Mouse (Mus musculus) CH12.LX (cell line): ENCODE measurements around the gene Farp1. TPM values are rescaled to one million over a fixed set of nuclear protein-coding genes. Genes with fewer than 3 reads are reported as not detected.

Source experiments
- DNase-seq: peaks from one replicate; pipeline ENCODE4 v3.0.0-alpha.2; 2013; ENCODE audit errors: extremely low read depth
- H3K27ac ChIP-seq: 2 replicates; pipeline ENCODE4 v1.5.1; 2012; ENCODE audit warnings: low read depth, mild to moderate bottlenecking, control low read depth, moderate library complexity; ENCODE audit not compliant: insufficient read depth
- H3K27me3 ChIP-seq: replicated peaks from 2 replicates; pipeline ENCODE3; 2012; ENCODE audit warnings: inconsistent platforms
- H3K36me3 ChIP-seq, 2 experiments: replicated peaks in 1 of 2; 2 replicates each; pipeline versions ENCODE3 to v1.6.1; 2012; ENCODE audit warnings: inconsistent platforms in 1 of 2, low read length in 1 of 2, mild to moderate bottlenecking in 1 of 2, mixed read lengths in 1 of 2, moderate library complexity in 1 of 2; ENCODE audit not compliant: control insufficient read depth in 1 of 2, insufficient read depth in 1 of 2
- H3K4me1 ChIP-seq, 2 experiments: 2 replicates each; pipeline ENCODE4 v1.6.1; 2012; ENCODE audit warnings: inconsistent platforms in 1 of 2, moderate library complexity in 1 of 2; ENCODE audit not compliant: insufficient read depth in 2 of 2, control insufficient read depth in 1 of 2
- H3K4me2 ChIP-seq: 2 replicates; pipeline ENCODE4 v1.6.1; 2012; ENCODE audit warnings: low read depth, mild to moderate bottlenecking, control low read depth; ENCODE audit not compliant: poor library complexity, insufficient read depth, severe bottlenecking
- H3K4me3 ChIP-seq, 3 experiments: fragments of 150-350 bp in 1 of 3; sonication (generic) in 1 of 3; replicated peaks in 1 of 3; 2 replicates each; pipeline versions ENCODE3 to v1.5.1; 2011 to 2012; ENCODE audit warnings: low read depth in 2 of 3, low read length in 2 of 3, mild to moderate bottlenecking in 2 of 3, moderate library complexity in 2 of 3, control low read depth in 1 of 3, improper control_type of control experiment in 1 of 3, inconsistent platforms in 1 of 3, mixed read lengths in 1 of 3; ENCODE audit not compliant: poor library complexity in 1 of 3
- H3K79me2 ChIP-seq: replicated peaks from 2 replicates; pipeline ENCODE4 v1.6.1; 2012; ENCODE audit warnings: mild to moderate bottlenecking, moderate library complexity; ENCODE audit not compliant: control insufficient read depth, poor library complexity, insufficient read depth, severe bottlenecking; ENCODE audit errors: extremely low read depth
- H3K9ac ChIP-seq: 2 replicates; pipeline ENCODE4 v1.6.1; 2012; ENCODE audit warnings: low read depth, mild to moderate bottlenecking, control low read depth, moderate library complexity; ENCODE audit not compliant: insufficient read depth
- H3K9me3 ChIP-seq: replicated peaks from 2 replicates; pipeline ENCODE3; 2012; ENCODE audit warnings: low read length, inconsistent platforms, mixed read lengths
- BHLHE40 ChIP-seq: IDR thresholded peaks from 2 replicates; pipeline ENCODE4 v1.6.1; 2011; ENCODE audit warnings: mild to moderate bottlenecking, low read depth, low read length, improper control_type of control experiment
- CHD2 ChIP-seq: IDR thresholded peaks from 2 replicates; pipeline ENCODE4 v1.6.1; 2011; ENCODE audit warnings: low read length, improper control_type of control experiment
- EP300 ChIP-seq: IDR thresholded peaks from 2 replicates; pipeline ENCODE4 v1.6.1; 2011; ENCODE audit warnings: low read length, improper control_type of control experiment
- GABPA ChIP-seq: IDR thresholded peaks from 2 replicates; pipeline ENCODE4 v1.6.1; 2012; ENCODE audit warnings: low read depth, low read length, improper control_type of control experiment, inconsistent platforms; ENCODE audit not compliant: insufficient replicate concordance
- HCFC1 ChIP-seq: IDR thresholded peaks from 2 replicates; pipeline ENCODE4 v1.6.1; 2012; ENCODE audit warnings: low read depth, mild to moderate bottlenecking, inconsistent platforms, low read length, improper control_type of control experiment
- IRF4 ChIP-seq: IDR thresholded peaks from 2 replicates; pipeline ENCODE4 v1.6.1; 2014; ENCODE audit warnings: low read depth, mild to moderate bottlenecking, inconsistent platforms, low read length, improper control_type of control experiment
- JUND ChIP-seq: conservative IDR thresholded peaks from 2 replicates; pipeline ENCODE4 v1.6.1; 2011; ENCODE audit warnings: low read depth, low read length, improper control_type of control experiment
- KAT2A ChIP-seq: IDR thresholded peaks from 2 replicates; pipeline ENCODE4 v1.6.1; 2012; ENCODE audit warnings: low read length, improper control_type of control experiment, inconsistent platforms; ENCODE audit not compliant: insufficient replicate concordance
- MAFK ChIP-seq: IDR thresholded peaks from 2 replicates; pipeline ENCODE4 v1.6.1; 2011; ENCODE audit warnings: low read length, improper control_type of control experiment; ENCODE audit not compliant: insufficient replicate concordance
- MAX ChIP-seq: IDR thresholded peaks from 2 replicates; pipeline ENCODE4 v1.6.1; 2011; ENCODE audit warnings: low read length, improper control_type of control experiment
- MAZ ChIP-seq: IDR thresholded peaks from 2 replicates; pipeline ENCODE4 v1.6.1; 2012; ENCODE audit warnings: low read depth, mild to moderate bottlenecking, inconsistent platforms, low read length, improper control_type of control experiment, moderate library complexity
- MEF2A ChIP-seq: IDR thresholded peaks from 2 replicates; pipeline ENCODE4 v1.6.1; 2014; ENCODE audit warnings: low read depth, mild to moderate bottlenecking, inconsistent platforms, low read length, improper control_type of control experiment, borderline replicate concordance
- MYC ChIP-seq: IDR thresholded peaks from 2 replicates; pipeline ENCODE4 v1.6.1; 2011; ENCODE audit warnings: low read depth, mild to moderate bottlenecking, improper control_type of control experiment, low read length
- NELFE ChIP-seq: IDR thresholded peaks from 2 replicates; pipeline ENCODE4 v1.6.1; 2011; ENCODE audit warnings: low read depth, low read length, improper control_type of control experiment
- PAX5 ChIP-seq: IDR thresholded peaks from 2 replicates; pipeline ENCODE4 v1.6.1; 2012; ENCODE audit warnings: low read length, inconsistent platforms, mixed read lengths
- POLR2AphosphoS2 ChIP-seq: IDR thresholded peaks from 2 replicates; pipeline ENCODE4 v1.6.1; 2011; ENCODE audit warnings: low read depth, low read length, improper control_type of control experiment
- RAD21 ChIP-seq: IDR thresholded peaks from 2 replicates; pipeline ENCODE4 v1.6.1; 2011; ENCODE audit warnings: low read depth, mild to moderate bottlenecking, low read length, improper control_type of control experiment, moderate library complexity
- SIN3A ChIP-seq: IDR thresholded peaks from 2 replicates; pipeline ENCODE4 v1.6.1; 2012; ENCODE audit warnings: low read length, improper control_type of control experiment, inconsistent platforms
- TCF12 ChIP-seq: IDR thresholded peaks from 2 replicates; pipeline ENCODE4 v1.6.1; 2014; ENCODE audit warnings: low read depth, mild to moderate bottlenecking, inconsistent platforms, low read length, improper control_type of control experiment
- UBTF ChIP-seq: IDR thresholded peaks from 2 replicates; pipeline ENCODE4 v1.6.1; 2012; ENCODE audit warnings: low read depth, mild to moderate bottlenecking, inconsistent platforms, low read length, improper control_type of control experiment, moderate library complexity
- USF1 ChIP-seq: IDR thresholded peaks from 2 replicates; pipeline ENCODE4 v1.6.1; 2014; ENCODE audit warnings: low read depth, mild to moderate bottlenecking, inconsistent platforms, low read length, improper control_type of control experiment
- ZC3H11A ChIP-seq: IDR thresholded peaks from 2 replicates; pipeline ENCODE4 v1.6.1; 2012; ENCODE audit warnings: low read depth, mild to moderate bottlenecking, inconsistent platforms, low read length, improper control_type of control experiment
- ZKSCAN1 ChIP-seq: IDR thresholded peaks from 2 replicates; pipeline ENCODE4 v1.6.1; 2012; ENCODE audit warnings: low read depth, inconsistent platforms, low read length, improper control_type of control experiment, borderline replicate concordance
- ZMIZ1 ChIP-seq: IDR thresholded peaks from 2 replicates; pipeline ENCODE4 v1.6.1; 2012; ENCODE audit warnings: low read depth, mild to moderate bottlenecking, inconsistent platforms, low read length, improper control_type of control experiment
- ZNF384 ChIP-seq: IDR thresholded peaks from 2 replicates; pipeline ENCODE4 v1.6.1; 2012; ENCODE audit warnings: low read depth, low read length, improper control_type of control experiment, inconsistent platforms
- dilution Hi-C: fragments of 300-500 bp; cut with MboI; formaldehyde crosslinking; loops from 2 replicates; pipeline ENCODE4 v1.14.3; 2020; ENCODE audit warnings: low sequenced_read_pairs; ENCODE audit not compliant: extremely low pct_unique_long_range_greater_than_20kb, extremely low pct_ligation_motif_present
- in situ Hi-C: fragments of 300-500 bp; cut with MboI; formaldehyde crosslinking; loops from 3 replicates; pipeline ENCODE4 v1.14.3; 2019; ENCODE audit warnings: low sequenced_read_pairs, low pct_ligation_motif_present, low pct_unique_long_range_greater_than_20kb, mixed read lengths
- polyA plus RNA-seq: library from polyadenylated mRNA; unstranded; fragments of >175 nt; gene quantifications from 2 replicates; pipeline ENCODE4 v1.2.1, GENCODE M21; 2012; ENCODE audit warnings: low read depth; ENCODE audit not compliant: insufficient read length
- total RNA-seq, 2 experiments: library from RNA; depleted of rRNA; stranded (reverse); fragments of 300-350 nt in 1 of 2; fragments of >200 nt in 1 of 2; gene quantifications; 2 replicates each; pipeline ENCODE4 v1.2.3; 2012 to 2014

Gene Farp1
- total and polyA plus RNA-seq, 3 experiments: 2.4 to 10.3 (median 2.5) TPM

DNA sequence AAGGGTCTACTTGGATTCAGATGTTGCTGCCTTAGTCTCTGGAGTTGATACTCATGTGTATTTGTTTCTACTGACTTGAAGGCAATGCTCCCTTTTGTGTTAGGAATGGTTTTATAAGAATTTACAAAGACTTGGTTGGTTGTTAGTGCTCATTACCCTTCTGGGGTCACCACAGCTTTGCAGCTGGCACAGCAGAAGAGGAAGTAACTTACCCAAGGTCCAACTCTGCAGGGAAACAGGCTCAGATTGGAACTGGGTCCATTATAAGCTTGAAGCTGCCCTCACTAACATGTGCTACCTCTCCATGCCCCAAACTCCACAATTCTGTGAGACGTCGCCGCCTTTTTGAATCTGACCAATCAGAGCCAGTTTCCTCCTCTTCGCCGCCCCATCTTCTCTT, 22.8 kb downstream of the Farp1 start:
- Histone ChIP-seq H3K4me2 (no peak overlapping the region), H3K27me3 (no peaks in the 10 kb centered on the region), H3K9ac (no peak overlapping the region), H3K79me2 (no peaks in the 10 kb centered on the region), H3K4me1 (peaks cover 0 to 58% of the 10 kb centered on the region in 2 experiments; a peak in 3 of 4 replicates), H3K27ac (no peak overlapping the region), H3K9me3 (no peaks in the 10 kb centered on the region), H3K36me3 (peaks cover 0 to 15% of the 10 kb centered on the region in 2 experiments), H3K4me3 (no peak overlapping the region)
- dilution Hi-C loops: no loop called here
- TF ChIP-seq ZC3H11A (no peak), ZKSCAN1 (no peak), ZMIZ1 (no peak), MEF2A (no peak), MAFK (no peak), UBTF (no peak), IRF4 (no peak), RAD21 (no peak), EP300 (no peak), CHD2 (no peak), GABPA (no peak), JUND (no peak), KAT2A (no peak), NELFE (no peak), MAZ (no peak), MYC (no peak), TCF12 (no peak), SIN3A (no peak)
- DNase-seq: no peak
- in situ Hi-C loops: no loop called here

DNA sequence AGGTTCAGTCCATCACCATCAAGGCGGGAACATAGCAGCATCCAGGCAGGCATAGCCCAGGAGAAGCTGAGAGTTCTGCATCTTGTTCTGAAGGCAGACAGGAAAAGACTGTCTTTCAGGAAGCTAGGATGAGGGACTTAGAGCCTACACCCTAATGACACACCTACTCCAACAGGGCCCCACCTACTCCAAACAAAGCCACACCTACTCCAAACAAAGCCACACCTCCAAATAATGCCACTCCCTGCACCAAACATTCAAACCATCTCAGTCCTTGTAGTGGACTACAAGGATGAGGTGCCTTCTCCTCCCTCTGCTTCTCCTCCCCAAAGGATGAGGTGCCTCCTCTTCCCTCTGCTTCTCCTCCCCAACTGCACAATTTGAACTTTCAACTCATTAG, 23.5 kb downstream of the Farp1 start:
- Histone ChIP-seq H3K4me2 (no peak overlapping the region), H3K4me3 (no peak overlapping the region), H3K4me1 (peaks cover 0 to 52% of the 10 kb centered on the region in 2 experiments; a peak in 3 of 4 replicates), H3K9ac (no peak overlapping the region), H3K27me3 (no peaks in the 10 kb centered on the region), H3K9me3 (no peaks in the 10 kb centered on the region), H3K79me2 (no peaks in the 10 kb centered on the region), H3K27ac (no peak overlapping the region), H3K36me3 (peaks cover 0 to 18% of the 10 kb centered on the region in 2 experiments)
- dilution Hi-C loops (no loop called here), in situ Hi-C loops (no loop called here)
- TF ChIP-seq POLR2AphosphoS2 (no peak), BHLHE40 (no peak), KAT2A (no peak), SIN3A (no peak), HCFC1 (no peak), MEF2A (no peak), USF1 (no peak), ZKSCAN1 (no peak), CHD2 (no peak), PAX5 (no peak), EP300 (no peak), ZNF384 (no peak), MAX (no peak), RAD21 (no peak)
- no peak for DNase-seq
